Mouse (Mus musculus): ENCODE data around the gene Acvr1.

DNA sequence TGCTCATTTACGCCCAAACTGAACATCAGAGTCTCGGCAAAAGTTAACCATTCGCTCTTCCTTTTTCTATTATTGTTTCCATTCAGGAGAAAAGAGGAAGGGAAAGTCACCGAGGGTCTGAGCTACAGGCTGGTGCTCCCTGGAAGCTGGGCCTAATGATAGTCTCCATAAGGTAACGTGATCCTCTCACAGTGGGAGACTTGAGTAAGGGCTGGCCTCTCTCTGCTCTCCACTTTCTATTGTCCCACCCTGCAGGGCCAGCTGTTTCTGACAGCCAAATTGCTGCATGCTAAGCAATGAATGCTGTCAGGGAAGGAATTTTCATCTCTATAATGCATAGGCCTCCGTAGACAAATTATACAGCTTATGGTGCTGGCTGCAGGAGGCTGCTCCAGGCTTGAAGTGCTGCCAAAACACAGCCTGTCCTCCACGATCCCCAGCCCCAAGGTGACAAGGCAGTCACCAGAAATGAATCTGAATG, 33.4 kb downstream of the Acvr1 start:
- TF ChIP-seq CTCF (IDR thresholded peaks at IDR 0.05; ENCODE audit: low read depth) (no peak), EP300 (IDR thresholded peaks at IDR 0.05; ENCODE audit: low read depth) (no peak)

Measured in liver, postnatal 0 days (tissue).